Mouse (Mus musculus) retina, adult 2 months (tissue): ENCODE measurements around the gene Pcbp2.
A peak's percentile ranks its signal among the peaks of the same experiment; 100 is the strongest.

Experiments used
- DNase-seq: peaks from one replicate; pipeline ENCODE4 v3.0.0-alpha.2; 2012; ENCODE audit warnings: low read depth, low spot score

Gene Pcbp2

GRCm38 (mm10) chr15:102506464-102506830, 36.1 kb downstream of the Pcbp2 start:
- DNase-seq, result no peak

DNA sequence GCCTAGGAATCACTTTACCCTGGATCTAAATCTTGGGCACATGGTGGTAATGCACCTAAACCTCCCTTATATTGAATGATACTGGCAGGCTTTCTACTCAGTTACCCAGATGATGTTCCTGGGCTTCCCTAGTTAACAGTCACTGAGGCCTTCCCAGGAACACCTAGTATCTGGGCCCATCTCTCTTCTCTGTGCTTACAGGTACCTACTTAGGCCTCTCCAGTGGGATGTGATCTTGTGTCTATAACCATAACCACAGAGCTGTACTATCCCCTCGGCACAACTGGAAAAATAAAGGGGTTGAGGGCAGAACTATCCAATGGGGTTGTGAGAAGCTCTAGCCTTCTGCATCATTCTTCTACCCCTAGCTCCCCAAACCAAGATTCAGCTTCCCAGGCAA, 36.5 kb downstream of the Pcbp2 start:
- DNase-seq, result no peak

DNA sequence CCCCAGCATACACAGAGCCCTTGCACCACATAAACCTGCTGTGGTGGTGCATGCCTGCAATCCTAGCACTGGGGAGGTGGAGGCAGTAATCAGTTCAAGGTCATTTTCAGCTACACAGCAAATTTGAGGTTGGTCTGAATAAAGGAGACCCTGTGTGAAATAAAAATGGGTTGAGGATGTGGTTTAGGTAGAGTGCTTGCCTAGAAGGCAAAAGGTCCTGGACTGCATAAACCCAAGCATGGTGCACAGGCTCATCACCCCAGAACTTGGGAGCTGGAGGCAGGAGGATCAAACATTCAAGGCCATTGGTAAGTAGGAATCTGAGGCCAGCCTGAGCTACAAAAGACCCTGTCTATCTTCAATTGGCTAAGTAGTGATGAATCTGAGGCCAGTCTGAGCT, 37.2 kb downstream of the Pcbp2 start:
- no peak for DNase-seq

- no peak for DNase-seq
Observed at GRCm38 (mm10) chr15:102508336-102508735, 38.0 kb downstream of the Pcbp2 start.

- DNase-seq, result no peak
Observed at GRCm38 (mm10) chr15:102510110-102510509, 39.8 kb downstream of the Pcbp2 start.

- peak; percentile 61 for DNase-seq
Observed at GRCm38 (mm10) chr15:102510590-102511284, 40.4 kb downstream of the Pcbp2 start.

GRCm38 (mm10) chr15:102511285-102511833, 41.0 kb downstream of the Pcbp2 start:
- DNase-seq, result no peak

DNA sequence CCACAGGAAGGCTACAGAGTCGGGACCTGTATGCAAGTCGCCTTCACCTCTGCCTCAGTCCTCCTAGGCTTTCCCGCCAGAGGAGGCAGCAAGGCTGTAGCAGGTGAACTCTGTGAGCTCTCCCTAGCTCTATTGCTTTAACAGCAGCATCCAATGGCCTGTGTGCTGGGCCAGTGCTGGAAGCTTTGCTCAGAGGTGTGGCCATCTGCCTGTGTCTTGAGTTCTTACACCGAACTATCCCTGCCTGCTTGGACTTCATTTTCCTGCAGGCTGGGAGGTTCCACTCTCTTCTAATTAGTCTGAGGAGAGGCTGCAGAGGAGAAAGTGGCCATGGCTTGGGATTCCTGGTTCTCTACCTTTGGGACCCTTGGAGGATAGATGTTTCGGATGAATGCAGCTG, 41.7 kb downstream of the Pcbp2 start:
- DNase-seq, result no peak

GRCm38 (mm10) chr15:102512471-102512870, 42.1 kb downstream of the Pcbp2 start:
- no peak for DNase-seq

GRCm38 (mm10) chr15:102513004-102513403, 42.7 kb downstream of the Pcbp2 start:
- DNase-seq, result no peak

DNA sequence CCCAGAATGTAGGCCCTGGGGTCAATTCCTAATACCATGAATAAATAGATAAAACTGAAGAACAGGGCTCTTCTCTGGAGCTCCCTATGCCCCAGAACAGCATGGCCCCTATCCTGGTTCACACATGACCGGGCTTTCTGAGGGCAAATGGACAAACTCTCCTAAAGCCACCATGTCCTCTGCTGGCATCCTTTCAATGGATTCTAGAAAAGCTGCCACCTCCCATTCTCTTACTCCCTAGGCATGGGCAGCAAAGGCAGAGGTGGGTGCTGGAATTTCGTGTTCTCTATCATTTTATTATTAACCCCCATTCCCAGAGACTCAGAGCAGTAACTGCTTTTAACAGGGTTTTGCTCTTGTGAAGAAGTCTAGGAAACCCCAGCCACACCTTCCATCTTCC, 44.9 kb downstream of the Pcbp2 start:
- no peak for DNase-seq

DNA sequence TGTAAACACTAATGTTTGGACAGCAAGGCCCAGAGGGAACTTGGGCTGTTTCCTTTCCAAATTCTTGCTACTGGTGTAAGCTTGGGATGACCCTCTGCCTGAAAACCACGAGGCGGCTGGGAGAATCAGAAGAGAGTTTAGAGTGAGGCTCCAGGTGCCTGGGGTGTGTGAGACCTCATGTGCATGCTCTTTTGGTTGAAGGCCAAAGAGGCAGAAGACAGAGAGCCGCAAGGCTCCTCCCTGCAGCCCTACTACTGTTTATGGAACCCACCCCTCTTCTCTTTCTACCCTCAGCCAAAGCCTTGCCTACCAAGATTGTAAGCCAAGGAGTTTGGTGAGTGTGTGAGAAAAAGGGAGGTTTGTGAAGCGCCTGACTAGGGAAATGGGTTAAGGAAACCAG, 45.5 kb downstream of the Pcbp2 start:
- DNase-seq, result no peak

DNA sequence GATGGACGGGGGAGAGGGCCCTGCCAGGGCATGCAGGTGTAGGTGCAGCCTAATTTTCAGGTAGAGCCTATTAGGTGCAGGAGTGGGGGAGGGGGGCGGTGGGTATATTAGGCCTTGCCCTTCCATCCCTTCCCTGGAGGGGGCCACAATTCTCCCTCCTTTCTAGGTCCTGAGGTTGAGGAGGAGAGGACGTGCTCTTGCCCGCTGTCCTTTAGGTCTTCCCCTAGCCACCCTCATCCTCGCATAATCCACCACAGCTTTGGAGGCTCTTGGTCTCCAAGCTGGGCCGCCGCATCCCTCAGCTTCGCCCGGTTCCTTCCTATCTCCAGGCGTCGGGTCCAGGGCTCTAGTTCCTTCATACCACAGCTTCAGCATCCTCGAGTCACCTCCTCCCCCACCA, 46.0 kb downstream of the Pcbp2 start:
- DNase-seq, result no peak

- peak; percentile 42 for DNase-seq
Observed at GRCm38 (mm10) chr15:102516728-102517404, 46.5 kb downstream of the Pcbp2 start, which contains the start of gene Map3k12. TSS of gene Map3k12 (minus strand) at chr15:102517064.

DNA sequence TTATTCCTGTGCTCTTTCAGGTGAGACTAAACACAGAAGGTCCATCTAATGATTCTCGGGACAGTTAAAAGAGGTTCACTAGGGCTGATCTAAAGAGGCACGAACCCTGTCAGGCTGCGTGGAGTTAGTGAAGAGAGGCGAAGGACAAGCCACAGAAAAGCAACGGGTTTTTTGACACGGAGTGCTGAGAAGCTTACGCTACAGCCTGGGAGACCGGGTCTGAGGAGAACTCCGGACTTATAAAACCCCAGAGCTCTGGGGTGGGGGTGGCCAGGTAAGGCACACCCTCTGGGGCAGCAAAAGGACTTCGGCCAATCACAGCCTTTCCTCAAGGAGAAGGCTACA, 47.3 kb downstream of the Pcbp2 start:
- DNase-seq, result no peak

- DNase-seq, result peak; percentile 97
Observed at GRCm38 (mm10) chr15:102517976-102518858, 47.9 kb downstream of the Pcbp2 start, which contains the start of gene Tarbp2. TSS of gene Tarbp2 (plus strand) at chr15:102518192.

- DNase-seq, result no peak
Observed at GRCm38 (mm10) chr15:102518859-102519201, 48.5 kb downstream of the Pcbp2 start.

GRCm38 (mm10) chr15:102519211-102520141, 49.1 kb downstream of the Pcbp2 start:
- no peak for DNase-seq

GRCm38 (mm10) chr15:102520416-102520815, 50.1 kb downstream of the Pcbp2 start:
- no peak for DNase-seq

DNA sequence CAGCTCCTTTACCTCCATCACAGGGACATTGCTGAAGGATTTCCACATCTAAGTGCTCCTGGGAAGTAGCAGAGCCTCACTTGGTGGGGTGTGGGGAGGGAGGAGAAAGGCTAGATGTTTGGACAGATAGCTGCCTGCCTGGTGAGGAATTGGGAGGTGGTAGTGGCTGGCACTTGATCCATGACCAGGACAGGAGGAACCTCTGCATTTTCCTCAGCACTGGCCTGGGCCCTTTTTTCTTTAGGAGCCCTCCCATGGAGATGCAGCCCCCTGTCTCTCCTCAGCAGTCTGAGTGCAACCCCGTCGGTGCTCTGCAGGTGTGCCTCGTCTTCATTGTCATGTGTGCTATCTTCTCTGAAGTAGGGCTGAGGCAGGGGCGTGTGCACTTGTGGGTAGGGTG, 51.1 kb downstream of the Pcbp2 start:
- no peak for DNase-seq

DNA sequence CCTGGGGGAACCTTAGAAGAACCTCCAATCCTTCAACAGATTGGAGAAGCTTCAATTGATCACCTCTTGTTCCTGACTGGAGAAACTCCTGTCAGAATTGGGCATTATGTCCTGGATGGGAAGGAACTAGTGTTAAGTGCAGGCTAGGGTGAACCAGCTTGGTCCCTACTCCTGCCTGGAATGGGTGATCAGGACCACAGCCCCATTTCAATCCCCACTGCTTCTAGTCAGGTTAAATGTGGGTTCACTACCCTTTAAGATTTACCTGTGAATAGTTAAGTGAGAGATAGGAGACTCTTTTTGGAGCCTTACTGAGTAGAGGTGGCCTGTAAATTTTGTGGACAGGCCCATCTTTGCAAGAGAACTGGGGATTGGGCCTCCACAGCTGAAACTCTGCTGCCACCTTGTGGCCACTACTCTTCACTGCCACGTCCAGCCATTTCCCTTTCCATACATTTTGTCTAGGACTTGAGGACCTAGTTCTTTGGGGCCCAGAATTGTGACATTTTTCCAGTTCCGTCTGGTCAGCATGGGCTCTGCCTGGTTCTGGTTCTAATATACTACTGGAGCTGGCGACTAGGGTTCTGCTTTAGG, 54.6 kb downstream of the Pcbp2 start, which contains the start of gene Npff:
Npff (minus strand) TSS at position 51 of the 594 bp plus-strand sequence.
- peak; percentile 55 for DNase-seq
